Mouse (Mus musculus) cerebellum, adult 18-20 months (tissue): ENCODE results near the gene Tprkb.
"Not testable (repeated sequence)": the region's sequence is repeated elsewhere in the genome, so short reads cannot be mapped to it uniquely, and the experiment has no call there.

Experiments used
- DNase-seq, 2 experiments: peaks; one replicate each; pipeline ENCODE4 v3.0.0; 2021

Gene Tprkb

GRCm38 (mm10) chr6:85916596-85916995 lies 4.9 kb downstream of the Tprkb start:
- no peak for DNase-seq

GRCm38 (mm10) chr6:85918341-85918740 lies 6.7 kb downstream of the Tprkb start:
- DNase-seq = not testable (repeated sequence)

GRCm38 (mm10) chr6:85919401-85919800 lies 7.7 kb downstream of the Tprkb start:
- DNase-seq = no peak

GRCm38 (mm10) chr6:85923643-85924042 lies 12.0 kb downstream of the Tprkb start:
- no peak for DNase-seq

DNA sequence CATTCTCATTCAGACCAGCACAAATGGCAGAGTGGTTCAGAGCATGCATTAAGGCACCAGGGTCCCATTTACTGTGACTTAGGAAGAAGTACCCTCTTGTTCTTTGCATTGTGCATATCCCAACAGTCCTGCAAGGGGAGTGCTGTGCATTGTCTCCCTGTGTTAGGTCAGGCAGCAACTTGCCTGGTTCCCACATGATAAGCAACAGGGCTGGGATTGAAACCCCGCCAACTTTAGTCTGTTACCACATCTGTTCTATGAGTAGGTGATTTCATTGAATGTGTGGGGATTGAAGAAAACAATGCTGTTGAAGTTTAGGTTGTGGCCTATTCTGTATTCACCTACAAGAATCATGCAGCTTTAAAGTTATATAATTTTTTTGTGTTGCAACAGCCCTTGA lies 15.0 kb downstream of the Tprkb start:
- no peak for DNase-seq

DNA sequence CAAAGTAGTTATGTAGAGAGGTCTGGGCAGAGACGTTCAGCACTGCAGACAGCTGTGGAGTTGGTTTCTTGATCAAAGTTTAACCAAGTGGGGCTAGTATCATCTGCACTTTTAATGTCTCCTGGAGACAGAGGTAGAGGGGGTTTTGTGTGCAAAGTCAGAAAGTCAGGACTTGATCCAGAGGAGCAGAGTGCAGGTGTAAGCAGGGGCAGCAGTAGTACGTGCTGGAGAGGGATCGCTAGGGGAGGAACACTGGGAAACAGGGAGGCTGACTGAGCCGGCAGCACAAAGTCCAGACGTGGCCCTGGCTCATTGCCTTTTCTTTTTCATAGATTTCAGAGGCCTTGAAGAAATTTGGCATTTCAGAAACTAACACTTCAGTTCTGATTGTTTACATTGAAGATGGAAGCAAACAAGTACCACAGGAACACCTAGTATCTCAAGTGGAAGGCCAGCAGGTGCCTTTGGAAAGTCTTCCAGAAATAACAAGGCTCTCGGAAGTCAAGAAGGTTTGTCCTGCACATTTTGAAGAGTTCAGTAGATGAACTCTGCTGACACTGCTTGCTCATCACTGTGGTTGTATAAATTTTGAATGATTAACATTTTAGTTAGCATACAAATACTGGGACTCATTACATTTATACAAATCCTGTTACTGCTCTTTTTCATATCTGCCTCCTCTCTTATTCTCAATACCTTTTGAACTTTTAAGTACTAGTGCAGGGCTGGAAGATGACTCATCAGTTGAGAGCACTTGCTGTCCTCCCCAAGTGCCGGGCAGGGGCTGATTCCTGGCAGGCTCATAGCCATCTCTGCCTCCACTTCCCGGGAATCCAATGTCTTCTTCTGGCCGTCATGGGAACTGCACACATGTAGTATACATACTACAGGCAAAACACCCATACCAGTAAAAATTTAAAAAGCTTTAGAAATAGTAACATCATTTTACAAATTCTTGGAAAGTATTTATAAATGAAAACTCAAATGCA lies 16.1 kb downstream of the Tprkb start:
- DNase-seq = no peak

- no peak for DNase-seq
Measured at GRCm38 (mm10) chr6:85929312-85929711, 17.6 kb downstream of the Tprkb start.

GRCm38 (mm10) chr6:85934047-85934446 lies 22.4 kb downstream of the Tprkb start:
- DNase-seq = no peak

- no peak for DNase-seq
Measured at GRCm38 (mm10) chr6:85935646-85936045, 24.0 kb downstream of the Tprkb start.

DNA sequence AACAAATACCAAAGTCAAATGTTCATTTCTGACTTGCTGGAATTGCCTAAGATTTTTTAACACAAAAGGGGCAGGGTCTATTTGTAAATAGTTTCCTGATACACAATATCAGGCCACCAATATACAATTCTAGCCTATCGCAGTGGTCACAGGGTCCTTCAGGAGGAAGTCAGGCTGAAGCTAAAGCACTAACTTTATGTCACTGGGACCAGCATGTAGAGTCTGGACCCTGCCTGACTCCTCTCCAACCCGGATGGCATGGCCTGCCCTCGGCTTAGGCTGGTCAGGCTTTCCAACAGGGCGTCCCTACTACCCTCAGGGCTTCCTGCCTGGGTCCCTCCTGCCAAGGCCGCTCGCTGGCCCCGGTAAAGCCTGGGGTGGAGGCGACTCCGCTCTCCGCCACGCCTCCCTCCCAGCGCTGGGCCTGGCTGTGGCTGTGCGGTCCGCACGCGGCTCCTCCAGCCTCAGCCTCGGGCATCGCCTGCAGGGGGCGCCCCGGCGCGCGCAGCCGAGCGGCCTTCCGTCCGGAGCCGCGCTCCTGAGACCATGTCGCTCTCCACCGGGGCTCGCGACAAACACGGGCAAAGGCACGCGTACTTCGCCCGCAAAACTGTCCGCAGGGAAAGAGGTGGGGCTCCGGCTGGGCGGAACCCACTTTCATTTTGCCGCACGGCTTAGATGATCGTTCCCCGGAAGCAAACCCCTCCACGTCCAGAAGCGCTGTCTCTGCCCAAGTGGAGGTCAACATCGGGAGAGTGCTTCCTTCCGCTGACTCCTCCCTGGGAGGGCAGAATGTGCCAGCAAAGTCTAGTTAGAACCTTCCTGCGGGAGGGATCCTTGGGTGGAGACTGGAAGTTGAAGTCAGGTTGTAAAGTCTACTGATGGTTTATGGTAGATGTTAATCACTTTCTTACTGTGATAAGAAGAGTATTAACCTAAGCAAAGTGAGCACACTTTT lies 25.1 kb downstream of the Tprkb start:
- peak; percentile 78 to 86 for DNase-seq

DNA sequence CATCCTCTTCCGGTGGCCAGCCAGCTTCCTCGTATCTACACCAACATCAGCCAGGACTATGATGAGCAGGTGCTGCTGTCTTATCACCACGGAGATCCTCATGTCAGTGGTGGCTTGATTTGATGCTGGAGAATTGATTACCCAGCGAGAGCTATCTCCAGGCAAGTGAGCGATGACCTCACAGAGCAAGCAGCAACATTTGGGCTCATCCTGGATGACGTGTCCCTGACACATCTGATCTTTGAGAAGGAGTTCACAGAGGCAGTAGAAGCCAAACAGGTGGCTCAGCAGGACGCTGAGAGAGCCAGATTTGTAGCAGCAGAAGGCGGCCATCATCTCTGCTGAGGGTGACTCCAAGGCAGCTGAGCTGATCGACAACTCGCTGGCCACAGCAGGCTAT lies 27.0 kb downstream of the Tprkb start:
- no peak for DNase-seq

DNA sequence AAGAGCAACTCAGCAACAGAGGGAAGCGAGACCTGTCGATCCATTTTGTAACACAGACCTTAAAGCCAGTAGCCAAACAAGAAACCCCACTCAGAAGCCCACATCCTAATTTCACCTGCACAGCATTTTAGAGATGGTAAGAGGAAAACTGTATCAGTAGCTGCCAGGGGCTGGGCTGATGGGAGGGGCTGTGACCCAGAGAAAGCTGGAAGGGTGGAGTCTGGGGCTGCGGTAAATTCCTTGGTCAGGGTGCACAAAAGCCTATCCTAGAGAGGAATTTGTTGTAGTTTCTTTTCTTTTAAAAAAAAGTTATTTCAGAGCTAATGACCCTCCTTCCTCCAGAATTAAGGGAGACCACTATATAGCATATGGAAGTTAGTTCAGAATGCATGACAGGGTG lies 30.8 kb downstream of the Tprkb start:
- DNase-seq = no peak

- no peak for DNase-seq
Measured at GRCm38 (mm10) chr6:85948549-85948948, 36.9 kb downstream of the Tprkb start.

DNA sequence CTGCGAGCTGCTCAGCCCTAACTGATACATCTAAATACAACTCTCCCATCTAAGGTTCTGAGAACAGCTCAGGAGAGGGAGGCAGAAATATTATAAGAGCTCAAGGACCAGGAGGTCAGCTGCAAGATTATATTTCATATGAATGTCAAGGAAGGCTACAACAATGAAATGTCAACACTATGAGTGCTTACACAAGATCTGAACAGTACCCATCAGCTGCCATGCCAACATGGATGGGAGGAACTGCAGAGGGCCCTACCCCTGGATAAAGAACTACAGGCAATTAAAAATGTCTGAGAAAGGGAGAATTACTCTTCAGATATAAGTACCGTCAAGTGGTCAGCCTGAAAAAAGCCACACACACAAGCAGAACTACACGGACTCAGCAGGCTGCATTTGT lies 45.9 kb downstream of the Tprkb start:
- no peak for DNase-seq

DNA sequence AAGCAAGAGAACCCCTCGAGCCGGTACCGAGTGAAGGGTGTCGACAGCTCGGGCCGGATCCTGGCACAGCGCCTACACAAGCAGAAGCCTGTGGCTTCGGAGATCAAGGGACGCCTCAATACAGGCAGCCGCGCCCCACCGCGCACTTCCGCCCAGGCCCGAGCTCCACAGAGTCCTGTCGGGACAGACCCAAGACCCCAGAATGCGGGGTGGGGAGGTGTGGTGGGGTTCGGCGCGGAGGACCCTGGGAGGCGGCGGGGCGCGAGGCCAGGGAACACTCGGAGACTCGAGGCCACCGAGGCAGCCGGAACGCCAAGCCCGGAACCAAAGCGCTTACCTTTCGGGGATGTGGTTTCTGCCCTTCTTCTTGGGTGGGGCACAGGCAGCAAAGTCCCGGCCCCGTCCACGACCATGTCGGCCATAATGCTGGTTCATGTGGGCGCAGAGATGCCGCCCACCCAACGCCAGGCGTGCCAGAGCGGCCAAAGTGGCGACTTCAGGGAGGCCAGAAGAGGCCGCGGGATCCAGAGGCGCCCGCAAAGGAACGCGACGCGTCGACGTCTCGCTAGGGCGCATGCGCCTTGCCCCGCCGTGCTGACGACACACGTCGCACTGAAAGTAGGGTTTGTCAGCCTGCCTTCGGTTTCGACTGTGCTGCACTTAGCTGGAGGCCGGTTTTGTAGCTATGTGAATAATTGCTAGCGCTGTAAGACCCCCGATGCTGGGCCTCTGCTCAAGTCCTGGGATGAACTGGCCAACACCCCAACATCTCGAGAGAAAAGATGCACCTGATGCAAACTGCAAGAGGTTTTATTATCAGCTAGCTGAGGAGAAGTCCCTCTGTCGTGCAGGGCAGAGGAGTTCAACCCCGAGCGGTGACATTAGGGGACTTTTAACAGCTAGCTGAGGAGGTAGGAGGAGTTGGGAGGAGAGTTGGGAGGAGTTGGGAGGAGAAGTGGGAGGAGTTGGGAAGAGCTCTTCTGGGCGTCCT lies 49.7 kb downstream of the Tprkb start, which contains the start of gene Dusp11:
TSS of gene Dusp11 (minus strand) at position 567 of the 991 bp plus-strand sequence.
- DNase-seq = peak; percentile 91 to 95

DNA sequence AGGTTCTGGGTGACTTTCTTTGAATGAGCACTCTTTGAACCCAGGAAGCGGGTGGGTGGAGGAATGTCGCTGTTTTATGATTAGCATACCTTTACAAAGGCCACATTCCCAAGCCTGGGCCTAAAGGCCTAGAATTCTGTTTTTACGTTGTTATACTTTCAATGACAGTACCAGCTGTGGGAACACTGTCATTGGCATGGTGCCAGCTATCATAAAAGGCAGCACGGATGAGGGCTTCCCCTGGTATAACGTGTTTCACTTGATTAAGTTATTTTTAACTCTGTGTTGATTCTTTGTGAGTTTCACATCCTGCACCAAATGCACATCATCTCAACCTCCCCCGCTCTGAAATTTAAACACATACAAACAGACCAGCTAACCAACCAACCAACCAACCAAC lies 54.4 kb downstream of the Tprkb start:
- not testable (repeated sequence) for DNase-seq

- no peak for DNase-seq
Measured at GRCm38 (mm10) chr6:85966686-85967085, 55.0 kb downstream of the Tprkb start.

DNA sequence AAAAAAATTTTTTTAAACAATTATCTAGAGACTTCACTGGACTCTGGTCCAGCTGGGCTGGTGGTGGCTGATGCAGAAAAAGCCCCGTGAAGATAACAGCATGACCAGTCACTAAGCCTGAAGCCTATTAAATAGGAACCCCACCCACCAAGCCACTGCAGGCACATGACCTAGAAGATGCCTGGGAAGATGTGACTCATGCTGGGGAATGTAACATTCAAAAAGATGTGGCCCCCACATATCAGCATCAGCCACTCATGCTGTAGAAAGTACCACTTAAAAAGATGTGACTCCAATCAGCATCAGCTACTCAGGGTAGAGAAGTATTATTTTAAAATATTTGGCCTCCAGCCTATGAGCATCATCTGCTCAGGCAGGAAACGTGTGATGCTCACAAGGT lies 58.2 kb downstream of the Tprkb start:
- no peak for DNase-seq

- DNase-seq = no peak
Measured at GRCm38 (mm10) chr6:85972699-85973098, 61.0 kb downstream of the Tprkb start.

GRCm38 (mm10) chr6:85973336-85973735 lies 61.7 kb downstream of the Tprkb start:
- DNase-seq = no peak

DNA sequence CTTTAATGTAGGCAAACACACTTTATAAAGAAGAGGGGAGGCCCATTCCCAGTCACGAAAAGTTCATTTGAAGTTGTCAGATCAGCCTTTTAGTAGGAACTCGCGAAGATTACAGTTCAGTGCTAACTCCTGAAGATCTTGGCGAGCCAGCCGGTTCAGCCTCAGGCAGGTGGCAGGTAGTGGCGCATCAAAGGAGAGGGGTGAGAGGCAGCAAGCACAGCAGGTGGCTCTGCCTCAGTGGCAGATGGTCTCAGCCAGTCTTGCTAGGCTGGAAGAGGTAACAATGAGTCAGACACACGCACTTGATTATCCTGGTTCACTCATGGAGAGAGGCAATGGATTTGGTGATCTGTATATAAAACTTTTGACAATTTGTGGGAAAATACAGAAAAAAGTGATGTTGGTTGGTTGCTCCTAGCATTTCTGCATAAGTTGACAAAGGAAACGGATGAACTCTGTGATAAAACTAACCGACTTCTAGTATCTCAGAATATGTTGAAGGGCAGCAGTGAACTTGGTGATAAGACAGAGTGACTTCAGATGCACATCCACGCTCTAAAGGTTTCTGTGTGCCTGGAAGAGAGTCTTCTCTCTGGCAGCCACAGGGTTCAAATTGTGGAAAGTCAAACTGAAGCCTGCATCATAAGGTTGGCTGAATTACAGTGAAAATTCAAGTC lies 63.4 kb downstream of the Tprkb start:
- peak; percentile 22 to 48 for DNase-seq
